Mouse (Mus musculus) megakaryocyte, embryonic 14.5 days (primary cell): ENCODE results near the gene Gpank1. TPM values are rescaled to one million over a fixed set of nuclear protein-coding genes. Genes with fewer than 3 reads are reported as not detected.

Source experiments
- H3K27me3 ChIP-seq: replicated peaks from 2 replicates; pipeline ENCODE3; 2012; ENCODE audit warnings: inconsistent platforms
- H3K36me3 ChIP-seq: replicated peaks from 2 replicates; pipeline ENCODE3; 2012; ENCODE audit warnings: low read length, inconsistent platforms, mixed read lengths
- H3K4me1 ChIP-seq: 2 replicates; pipeline ENCODE4 v1.6.1; 2012; ENCODE audit warnings: inconsistent platforms
- H3K4me3 ChIP-seq: replicated peaks from 2 replicates; pipeline ENCODE3; 2012; ENCODE audit warnings: moderate library complexity, mild to moderate bottlenecking, inconsistent platforms
- H3K9me3 ChIP-seq: 2 replicates; pipeline ENCODE4 v1.6.1; 2012; ENCODE audit warnings: inconsistent platforms
- FLI1 ChIP-seq: IDR thresholded peaks from 2 replicates; pipeline ENCODE4 v1.6.1; 2012; ENCODE audit warnings: low read length, inconsistent platforms, mixed read lengths
- GATA1 ChIP-seq: IDR thresholded peaks from 3 replicates; pipeline ENCODE4 v1.6.1; 2012; ENCODE audit warnings: mixed read lengths, low read length, inconsistent platforms, borderline replicate concordance
- polyA plus RNA-seq: library from polyadenylated mRNA; stranded (reverse); fragments of >175 nt; gene quantifications from 2 replicates; pipeline ENCODE4 v1.2.3, GENCODE M21; 2012; ENCODE audit warnings: low replicate concordance; ENCODE audit not compliant: insufficient read depth

Gpank1 gene
- polyA plus RNA-seq, 1 experiment: 46.5 TPM

DNA sequence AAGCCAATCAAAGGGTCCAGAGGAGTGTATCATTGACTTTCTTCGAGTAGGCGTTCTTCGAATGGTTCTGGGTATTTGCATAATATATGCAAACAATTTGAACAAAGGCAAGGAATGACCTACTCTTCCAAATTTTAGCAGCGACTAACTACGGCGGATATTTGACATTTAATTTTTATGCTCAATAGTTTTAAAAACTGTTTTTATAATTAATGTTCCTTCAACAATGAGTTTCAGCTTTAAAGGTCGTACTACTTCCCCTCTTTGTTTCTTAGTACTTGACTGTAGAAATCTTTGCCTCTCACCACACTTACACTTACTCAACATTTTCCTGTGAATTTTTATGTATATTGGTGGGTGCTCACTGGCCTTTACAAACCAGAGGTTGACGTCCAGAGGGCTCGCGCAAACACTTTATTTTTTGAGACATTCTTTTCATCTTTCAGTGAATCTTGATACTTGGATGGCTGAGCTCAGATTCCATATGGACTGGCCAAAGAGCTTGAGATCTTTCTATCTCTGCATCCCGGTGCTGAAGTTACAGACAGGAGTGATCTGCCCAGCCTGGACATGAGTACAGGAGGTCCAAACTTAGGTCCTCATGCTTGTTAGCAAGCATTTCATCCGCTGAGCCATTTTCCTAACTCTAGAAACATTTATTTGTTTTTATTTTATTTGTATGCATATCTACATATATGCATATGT is 44.3 kb downstream of the Gpank1 start:
- Histone ChIP-seq H3K4me3 (peak overlapping the region; percentile 96), H3K4me1 (peaks cover 60% of the 10 kb centered on the region), H3K36me3 (peaks cover 34% of the 10 kb centered on the region), H3K27me3 (no peaks in the 10 kb centered on the region), H3K9me3 (no peaks in the 10 kb centered on the region)
- TF ChIP-seq GATA1: no peak
- no peak for TF ChIP-seq FLI1

DNA sequence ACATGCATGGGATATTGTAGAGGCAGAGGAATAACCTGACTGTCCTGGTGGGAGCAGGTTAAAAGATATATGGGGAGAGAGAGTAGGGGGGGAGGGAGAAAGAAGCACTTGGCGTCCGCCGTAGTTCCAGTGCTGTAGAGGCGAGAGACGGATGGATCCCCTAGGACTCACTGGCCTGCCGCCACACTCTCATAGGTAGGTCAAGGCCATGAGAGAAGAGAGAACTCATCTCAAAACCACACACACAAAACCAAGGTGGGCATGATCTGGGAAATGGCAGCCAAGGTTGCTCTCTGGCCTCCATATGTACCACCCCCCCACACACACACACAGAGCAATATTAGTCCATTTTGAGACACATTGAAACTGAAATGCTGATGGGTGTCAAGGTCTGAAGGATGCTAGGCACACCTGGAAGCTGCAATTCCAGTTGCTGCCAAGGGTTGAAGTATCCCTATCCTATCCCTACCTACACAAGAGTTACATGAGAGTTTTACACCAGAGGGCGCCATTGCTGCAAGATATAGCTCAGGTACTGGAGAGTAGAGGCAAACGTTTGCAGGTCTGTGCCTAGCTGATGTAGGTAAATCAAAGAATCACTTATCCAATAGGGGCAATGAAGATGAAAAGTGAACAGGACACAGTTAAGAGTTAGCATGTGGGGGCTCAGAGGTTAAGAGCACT is 45.2 kb downstream of the Gpank1 start:
- Histone ChIP-seq H3K36me3 (peaks cover 25% of the 10 kb centered on the region), H3K4me1 (peaks cover 51% of the 10 kb centered on the region), H3K27me3 (no peaks in the 10 kb centered on the region), H3K9me3 (no peaks in the 10 kb centered on the region), H3K4me3 (peak overlapping the region; percentile 96)
- TF ChIP-seq GATA1: no peak
- no peak for TF ChIP-seq FLI1

GRCm38 (mm10) chr17:35167794-35168193 is 46.5 kb downstream of the Gpank1 start:
- H3K4me3 ChIP-seq: no peak overlapping the region
- H3K36me3 ChIP-seq: peaks cover 12% of the 10 kb centered on the region
- TF ChIP-seq GATA1 (no peak), FLI1 (no peak)
- no peaks in the 10 kb centered on the region for H3K27me3 ChIP-seq
- no peaks in the 10 kb centered on the region for H3K9me3 ChIP-seq
- H3K4me1 ChIP-seq: peaks cover 49% of the 10 kb centered on the region

DNA sequence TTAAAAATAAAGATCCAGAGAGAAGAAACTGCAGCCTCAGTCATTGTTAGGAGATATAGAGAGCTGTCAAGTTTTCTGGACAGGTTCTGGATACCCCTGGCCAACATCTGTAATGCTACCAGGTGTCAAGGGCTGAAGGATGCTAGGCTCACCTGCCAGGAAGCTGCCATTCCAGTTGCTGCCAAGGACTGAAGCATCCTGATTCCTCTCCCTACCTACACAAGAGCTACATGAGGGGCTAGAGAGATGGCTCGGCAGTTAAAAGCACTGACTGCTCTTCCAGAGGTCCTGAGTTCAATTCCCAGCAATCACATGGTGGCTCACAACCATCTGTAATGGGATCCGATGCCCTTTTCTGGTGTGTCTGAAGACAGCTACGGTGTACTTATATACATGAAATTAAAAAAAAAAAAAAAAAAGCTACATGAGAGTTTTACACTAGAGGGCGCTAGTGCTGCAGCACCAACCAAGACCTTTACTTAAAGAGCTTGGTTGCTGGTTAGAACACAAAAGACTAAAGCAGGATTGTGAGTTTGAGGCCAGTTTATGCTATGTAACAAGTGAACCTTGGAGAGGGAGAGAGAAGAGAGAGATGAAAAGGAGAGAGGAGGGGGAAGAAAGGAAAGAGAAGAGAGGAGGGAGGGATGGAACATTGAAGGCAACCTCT is 47.4 kb downstream of the Gpank1 start:
- no peak overlapping the region for H3K4me3 ChIP-seq
- H3K9me3 ChIP-seq: no peaks in the 10 kb centered on the region
- TF ChIP-seq GATA1: no peak
- TF ChIP-seq FLI1: no peak
- H3K4me1 ChIP-seq: peaks cover 50% of the 10 kb centered on the region
- peaks cover 6% of the 10 kb centered on the region for H3K36me3 ChIP-seq
- no peaks in the 10 kb centered on the region for H3K27me3 ChIP-seq

DNA sequence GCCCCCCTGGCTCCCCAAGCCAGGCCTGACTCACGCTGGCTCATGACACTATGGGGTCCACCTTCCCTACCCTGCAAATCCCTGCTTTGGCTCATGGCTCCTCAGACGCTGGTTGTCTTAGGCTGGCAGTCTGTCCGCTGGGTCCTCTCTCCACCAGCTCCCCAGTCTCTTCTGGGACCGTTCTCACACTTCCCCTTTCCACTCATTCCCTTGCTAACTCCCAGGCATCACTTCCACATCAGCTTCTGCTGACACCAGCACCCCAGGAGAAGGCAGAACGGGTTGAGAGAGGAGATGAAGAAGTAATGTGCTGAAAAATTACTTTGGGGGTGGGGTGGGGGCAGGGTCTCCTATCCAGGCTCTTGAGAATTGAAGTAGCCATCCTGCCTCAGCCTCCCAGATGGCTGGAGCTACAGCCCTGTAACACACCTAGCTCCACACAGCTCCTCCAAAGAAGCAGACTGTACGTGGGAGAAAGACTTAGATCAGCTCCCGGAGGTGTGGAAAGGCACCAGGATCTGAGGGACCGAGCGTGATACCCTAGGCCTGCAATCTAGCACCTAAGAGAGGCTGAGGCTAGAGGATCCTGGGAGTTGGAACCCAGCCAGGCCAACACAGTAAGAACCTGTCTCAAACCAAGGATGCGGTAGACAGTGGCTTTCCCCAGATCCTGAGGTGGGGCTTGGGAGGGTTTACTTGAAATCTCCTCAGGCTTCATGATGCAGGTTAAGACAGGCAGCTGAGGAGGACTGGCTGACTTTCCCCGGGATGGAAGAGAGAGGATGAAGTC is 51.4 kb downstream of the Gpank1 start:
- TF ChIP-seq GATA1: no peak
- TF ChIP-seq FLI1: no peak
- peaks cover 53% of the 10 kb centered on the region for H3K4me1 ChIP-seq
- peak overlapping the region; percentile 78 for H3K4me3 ChIP-seq
- no peaks in the 10 kb centered on the region for H3K27me3 ChIP-seq
- peaks cover 5% of the 10 kb centered on the region for H3K36me3 ChIP-seq
- no peaks in the 10 kb centered on the region for H3K9me3 ChIP-seq

DNA sequence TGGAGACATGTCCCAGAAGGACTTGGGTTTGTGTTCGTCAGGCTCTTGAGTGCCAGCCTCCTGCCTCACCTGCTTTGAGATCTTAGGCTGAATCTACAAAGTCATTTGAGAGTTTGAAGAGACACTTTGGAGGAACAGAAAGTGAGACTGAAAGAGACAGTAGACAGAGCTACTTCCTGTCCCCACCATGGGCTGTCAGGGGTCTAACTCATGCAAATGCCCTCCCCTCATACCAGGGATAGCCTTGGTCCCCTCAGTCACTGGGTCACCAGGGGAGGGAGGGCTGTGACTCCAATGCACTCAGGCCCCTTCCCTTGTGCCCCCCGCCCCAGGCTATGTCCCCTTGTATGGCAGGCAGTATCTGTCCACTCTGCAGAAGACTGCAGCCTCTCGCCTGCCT is 52.1 kb downstream of the Gpank1 start:
- H3K4me1 ChIP-seq: peaks cover 51% of the 10 kb centered on the region
- peaks cover 4% of the 10 kb centered on the region for H3K36me3 ChIP-seq
- no peaks in the 10 kb centered on the region for H3K27me3 ChIP-seq
- peak overlapping the region; percentile 80 for H3K4me3 ChIP-seq
- no peak for TF ChIP-seq FLI1
- no peak for TF ChIP-seq GATA1
- no peaks in the 10 kb centered on the region for H3K9me3 ChIP-seq

Other genes with a start within 250 kb of the Gpank1 start
- gene Zbtb12, start 242.0 kb upstream of the Gpank1 start, polyA plus RNA-seq: 6.7 and 15.4 TPM in 2 replicates
- gene Gm20547, start 239.4 kb upstream of the Gpank1 start, polyA plus RNA-seq: not detected in 2 replicates
- 3.0 and 6.0 TPM in 2 replicates for gene C2, start 223.2 kb upstream of the Gpank1 start, polyA plus RNA-seq
- gene Ehmt2, start 223.0 kb upstream of the Gpank1 start, polyA plus RNA-seq: 356 and 543 TPM in 2 replicates
- not detected in 2 replicates for gene Slc44a4, start 207.0 kb upstream of the Gpank1 start, polyA plus RNA-seq
- gene Neu1, start 190.2 kb upstream of the Gpank1 start, polyA plus RNA-seq: 12.4 and 41.3 TPM in 2 replicates
- 4.5 and 7.2 TPM in 2 replicates for gene Hspa1b, start 162.2 kb upstream of the Gpank1 start, polyA plus RNA-seq
- gene Gm20481, start 151.5 kb upstream of the Gpank1 start, polyA plus RNA-seq: not detected in 2 replicates
- gene Hspa1a, start 149.3 kb upstream of the Gpank1 start, polyA plus RNA-seq: 1.5 and 2.0 TPM in 2 replicates
- not detected in 2 replicates for gene Hspa1l, start 148.8 kb upstream of the Gpank1 start, polyA plus RNA-seq
- 64.3 and 95.0 TPM in 2 replicates for gene Lsm2, start 139.6 kb upstream of the Gpank1 start, polyA plus RNA-seq
- 188 and 650 TPM in 2 replicates for gene Vars, start 120.5 kb upstream of the Gpank1 start, polyA plus RNA-seq
- gene Vwa7, start 104.9 kb upstream of the Gpank1 start, polyA plus RNA-seq: 0.38 and 0.40 TPM in 2 replicates
- gene Sapcd1, start 93.4 kb upstream of the Gpank1 start, polyA plus RNA-seq: 4.1 and 5.4 TPM in 2 replicates
- gene Msh5, start 74.7 kb upstream of the Gpank1 start, polyA plus RNA-seq: 10.5 and 10.9 TPM in 2 replicates
- 244 and 373 TPM in 2 replicates for gene Clic1, start 71.5 kb upstream of the Gpank1 start, polyA plus RNA-seq
- gene Ddah2, start 62.4 kb upstream of the Gpank1 start, polyA plus RNA-seq: 30.5 and 36.5 TPM in 2 replicates
- 14.8 and 15.5 TPM in 2 replicates for gene Ly6g6c, start 56.1 kb upstream of the Gpank1 start, polyA plus RNA-seq
- 53.5 and 66.3 TPM in 2 replicates for gene Mpig6b, start 55.3 kb upstream of the Gpank1 start, polyA plus RNA-seq
- gene Ly6g6e, start 44.6 kb upstream of the Gpank1 start, polyA plus RNA-seq: not detected in 2 replicates
- gene Ly6g6d, start 43.4 kb upstream of the Gpank1 start, polyA plus RNA-seq: 79.9 and 106 TPM in 2 replicates
- gene Ly6g6f, start 35.8 kb upstream of the Gpank1 start, polyA plus RNA-seq: 517 and 745 TPM in 2 replicates
- 211 and 290 TPM in 2 replicates for gene Abhd16a, start 32.2 kb upstream of the Gpank1 start, polyA plus RNA-seq
- not detected in 2 replicates for gene Ly6g5c, start 13.2 kb upstream of the Gpank1 start, polyA plus RNA-seq
- gene Ly6g5b, start 6.0 kb upstream of the Gpank1 start, polyA plus RNA-seq: 0.23 TPM in 1 of 2 replicates, not detected in the other
- gene Csnk2b, start 598 bp downstream of the Gpank1 start, polyA plus RNA-seq: 75.6 and 82.2 TPM in 2 replicates
- 3.2 and 6.1 TPM in 2 replicates for gene D17H6S53E, start 4.9 kb downstream of the Gpank1 start, polyA plus RNA-seq
- not detected in 2 replicates for gene Apom, start 10.6 kb downstream of the Gpank1 start, polyA plus RNA-seq
- gene Bag6, start 13.7 kb downstream of the Gpank1 start, polyA plus RNA-seq: 613 and 1,584 TPM in 2 replicates
- gene Prrc2a, start 43.4 kb downstream of the Gpank1 start, polyA plus RNA-seq: 1,080 and 3,273 TPM in 2 replicates
- 2.5 and 22.3 TPM in 2 replicates for gene Aif1, start 54.6 kb downstream of the Gpank1 start, polyA plus RNA-seq
- 5.9 and 24.8 TPM in 2 replicates for gene Lst1, start 67.0 kb downstream of the Gpank1 start, polyA plus RNA-seq
- 12.1 TPM in 1 of 2 replicates, not detected in the other for gene Ltb, start 73.0 kb downstream of the Gpank1 start, polyA plus RNA-seq
- gene Tnf, start 80.6 kb downstream of the Gpank1 start, polyA plus RNA-seq: 2.9 and 3.5 TPM in 2 replicates
- 0.85 TPM in 1 of 2 replicates, not detected in the other for gene Lta, start 83.9 kb downstream of the Gpank1 start, polyA plus RNA-seq
- not detected in 2 replicates for gene Gm16181, start 99.4 kb downstream of the Gpank1 start, polyA plus RNA-seq
- gene Atp6v1g2, start 112.2 kb downstream of the Gpank1 start, polyA plus RNA-seq: 0.86 TPM in 1 of 2 replicates, not detected in the other
- 31.8 and 57.1 TPM in 2 replicates for gene Nfkbil1, start 114.3 kb downstream of the Gpank1 start, polyA plus RNA-seq
- 83.5 and 158 TPM in 2 replicates for gene Ddx39b, start 120.3 kb downstream of the Gpank1 start, polyA plus RNA-seq
- gene H2-D1, start 141.3 kb downstream of the Gpank1 start, polyA plus RNA-seq: 170 and 362 TPM in 2 replicates
- gene H2-Q1, start 198.9 kb downstream of the Gpank1 start, polyA plus RNA-seq: 1.5 and 7.3 TPM in 2 replicates
- gene H2-Q2, start 220.8 kb downstream of the Gpank1 start, polyA plus RNA-seq: 6.7 TPM in 1 of 2 replicates, not detected in the other